12 mouse cellular contexts compared by ENCODE assay signal in genomic region chr13:9847515-9847914, GRCm38 (mm10).
DNase-seq lines count a peak whose midpoint lies in the region; ATAC-seq and TF ChIP-seq lines count a peak whose summit lies in the region.
"Had no signal": no experiment of that assay in that cellular context is flagged by ENCODE, and none has a peak within 500 bp of the region (broad histone marks: within the 10 kb centered on the region; RNA-seq: fewer than 3 reads in every experiment).

No protein-coding gene starts in this region.

- no peak overlapping the region for H3K4me3 ChIP-seq in hindbrain, embryonic 13.5 days
- no peak overlapping the region for H3K4me3 ChIP-seq in hindbrain, embryonic 11.5 days (ENCODE audit: low read depth, low read length)
- no peak overlapping the region for H3K4me3 ChIP-seq in midbrain, embryonic 12.5 days
- H3K4me3 ChIP-seq in midbrain, embryonic 10.5 days, result no peak overlapping the region
- H3K4me3 ChIP-seq in forebrain, embryonic 14.5 days (ENCODE audit: low read depth, low read length), result no peak overlapping the region
- no peak overlapping the region for H3K4me3 ChIP-seq in liver, postnatal 0 days (ENCODE audit: low read depth, low read length)
- H3K4me3 ChIP-seq: embryonic facial prominence, embryonic 10.5 days; heart, adult 2 months; heart, embryonic 15.5 days had no signal

- WGBS in hindbrain, embryonic 13.5 days, result 80% methylated on average over 3 of the region's 3 CpGs
- WGBS in hindbrain, embryonic 11.5 days, result 80% methylated on average over 3 of the region's 3 CpGs
- WGBS in midbrain, embryonic 12.5 days, result 76% methylated on average over 3 of the region's 3 CpGs
- 80% methylated on average over 3 of the region's 3 CpGs for WGBS in midbrain, embryonic 10.5 days
- 62% methylated on average over 3 of the region's 3 CpGs for WGBS in forebrain, embryonic 14.5 days
- 64% methylated on average over 3 of the region's 3 CpGs for WGBS in liver, postnatal 0 days (ENCODE audit: insufficient replicate concordance)

- no peak overlapping the region for H3K27ac ChIP-seq in hindbrain, embryonic 13.5 days
- H3K27ac ChIP-seq in hindbrain, embryonic 11.5 days (ENCODE audit: low read depth, low read length), result no peak overlapping the region
- no peak overlapping the region for H3K27ac ChIP-seq in midbrain, embryonic 12.5 days (replicated peaks)
- no peak overlapping the region for H3K27ac ChIP-seq in midbrain, embryonic 10.5 days (replicated peaks)
- H3K27ac ChIP-seq in forebrain, embryonic 14.5 days (ENCODE audit: low read depth, low read length), result no peak overlapping the region
- no peak overlapping the region for H3K27ac ChIP-seq in liver, postnatal 0 days (ENCODE audit: low read depth)
- H3K27ac ChIP-seq: embryonic facial prominence, embryonic 10.5 days; heart, adult 2 months; heart, embryonic 15.5 days; hindbrain, postnatal 0 days had no signal

- no peaks in the 10 kb centered on the region for H3K27me3 ChIP-seq in hindbrain, embryonic 13.5 days
- no peaks in the 10 kb centered on the region for H3K27me3 ChIP-seq in hindbrain, embryonic 11.5 days (ENCODE audit: control insufficient read depth, insufficient read depth, low read length)
- H3K27me3 ChIP-seq in midbrain, embryonic 12.5 days, result no peaks in the 10 kb centered on the region
- no peaks in the 10 kb centered on the region for H3K27me3 ChIP-seq in midbrain, embryonic 10.5 days (ENCODE audit: low read depth, poor library complexity, severe bottlenecking)
- H3K27me3 ChIP-seq in forebrain, embryonic 14.5 days (replicated peaks; ENCODE audit: control insufficient read depth, insufficient read depth, low read length), result no peaks in the 10 kb centered on the region
- no peaks in the 10 kb centered on the region for H3K27me3 ChIP-seq in liver, postnatal 0 days (ENCODE audit: insufficient read depth, low read length)
- H3K27me3 ChIP-seq: heart, embryonic 15.5 days had no signal

- H3K4me1 ChIP-seq in hindbrain, embryonic 13.5 days (replicated peaks), result no peaks in the 10 kb centered on the region
- no peaks in the 10 kb centered on the region for H3K4me1 ChIP-seq in hindbrain, embryonic 11.5 days (replicated peaks; ENCODE audit: control insufficient read depth, insufficient read depth, low read length)
- no peaks in the 10 kb centered on the region for H3K4me1 ChIP-seq in midbrain, embryonic 12.5 days
- H3K4me1 ChIP-seq in midbrain, embryonic 10.5 days, result no peaks in the 10 kb centered on the region
- H3K4me1 ChIP-seq in forebrain, embryonic 14.5 days (ENCODE audit: control insufficient read depth, insufficient read depth, low read length), result no peaks in the 10 kb centered on the region; the same call in 1 of the 2 replicates
- no peaks in the 10 kb centered on the region for H3K4me1 ChIP-seq in liver, postnatal 0 days (ENCODE audit: insufficient read depth)
- H3K4me1 ChIP-seq: embryonic facial prominence, embryonic 10.5 days; heart, embryonic 15.5 days had no signal

- no peak for TF ChIP-seq EP300 in liver, postnatal 0 days (IDR thresholded peaks at IDR 0.05; ENCODE audit: low read depth)

- H3K9me3 ChIP-seq in hindbrain, embryonic 13.5 days, result no peaks in the 10 kb centered on the region
- no peaks in the 10 kb centered on the region for H3K9me3 ChIP-seq in hindbrain, embryonic 11.5 days (ENCODE audit: control insufficient read depth, low read length)
- no peaks in the 10 kb centered on the region for H3K9me3 ChIP-seq in midbrain, embryonic 12.5 days
- no peaks in the 10 kb centered on the region for H3K9me3 ChIP-seq in midbrain, embryonic 10.5 days (replicated peaks)
- no peaks in the 10 kb centered on the region for H3K9me3 ChIP-seq in forebrain, embryonic 14.5 days (replicated peaks; ENCODE audit: control insufficient read depth, low read length)
- H3K9me3 ChIP-seq in liver, postnatal 0 days (ENCODE audit: low read length), result no peaks in the 10 kb centered on the region
- H3K9me3 ChIP-seq: embryonic facial prominence, embryonic 10.5 days; heart, embryonic 15.5 days had no signal

- H3K36me3 ChIP-seq in hindbrain, embryonic 13.5 days, result no peaks in the 10 kb centered on the region
- no peaks in the 10 kb centered on the region for H3K36me3 ChIP-seq in hindbrain, embryonic 11.5 days (ENCODE audit: control insufficient read depth, insufficient read depth, low read length)
- no peaks in the 10 kb centered on the region for H3K36me3 ChIP-seq in midbrain, embryonic 12.5 days
- no peaks in the 10 kb centered on the region for H3K36me3 ChIP-seq in midbrain, embryonic 10.5 days
- no peaks in the 10 kb centered on the region for H3K36me3 ChIP-seq in forebrain, embryonic 14.5 days (ENCODE audit: control insufficient read depth, insufficient read depth, low read length)
- no peaks in the 10 kb centered on the region for H3K36me3 ChIP-seq in liver, postnatal 0 days (replicated peaks; ENCODE audit: insufficient read depth, low read length)
- H3K36me3 ChIP-seq: embryonic facial prominence, embryonic 10.5 days; heart, embryonic 15.5 days had no signal

- ATAC-seq in hindbrain, embryonic 13.5 days (ENCODE audit: low FRiP score), result peak; percentile 41; the same call in 1 of the 2 replicates
- ATAC-seq in hindbrain, embryonic 11.5 days (ENCODE audit: low FRiP score), result no peak
- peak; percentile 36; the same call in 1 of the 2 replicates for ATAC-seq in midbrain, embryonic 12.5 days (ENCODE audit: low FRiP score, low read depth)
- ATAC-seq in forebrain, embryonic 14.5 days, result peak; percentile 13; the same call in 1 of the 2 replicates
- no peak for ATAC-seq in liver, postnatal 0 days

- H3K4me2 ChIP-seq in hindbrain, embryonic 13.5 days, result no peak overlapping the region
- no peak overlapping the region for H3K4me2 ChIP-seq in hindbrain, embryonic 11.5 days (replicated peaks; ENCODE audit: low read depth, low read length)
- no peak overlapping the region for H3K4me2 ChIP-seq in midbrain, embryonic 12.5 days (replicated peaks)
- no peak overlapping the region for H3K4me2 ChIP-seq in forebrain, embryonic 14.5 days (ENCODE audit: low read length)
- no peak overlapping the region for H3K4me2 ChIP-seq in liver, postnatal 0 days (ENCODE audit: low read depth, low read length)
- H3K4me2 ChIP-seq: heart, embryonic 11.5 days; heart, embryonic 15.5 days had no signal

- TF ChIP-seq CTCF in liver, postnatal 0 days (IDR thresholded peaks at IDR 0.05; ENCODE audit: low read depth), result no peak

- DNase-seq in hindbrain, embryonic 11.5 days (ENCODE audit: low spot score), result no peak
- DNase-seq in midbrain, embryonic 10.5 days (ENCODE audit: low spot score), result no peak
- DNase-seq in adipocyte (ENCODE audit: low spot score), result peak; percentile 1
- DNase-seq in forebrain, embryonic 14.5 days (ENCODE audit: low spot score), result no peak
- DNase-seq in liver, postnatal 0 days, result no peak

- no peak overlapping the region for H3K9ac ChIP-seq in hindbrain, embryonic 13.5 days
- H3K9ac ChIP-seq in hindbrain, embryonic 11.5 days (ENCODE audit: low read depth, low read length), result no peak overlapping the region
- no peak overlapping the region for H3K9ac ChIP-seq in midbrain, embryonic 12.5 days (replicated peaks)
- no peak overlapping the region for H3K9ac ChIP-seq in forebrain, embryonic 14.5 days (ENCODE audit: low read length)
- no peak overlapping the region for H3K9ac ChIP-seq in liver, postnatal 0 days (replicated peaks)
- H3K9ac ChIP-seq: heart, embryonic 15.5 days had no signal

Comparison
In these comparisons a context has a peak if more than half of its experiments do, and no peak if none do; other contexts are left out.
1. ATAC-seq: peak in hindbrain, embryonic 13.5 days (single experiment), midbrain, embryonic 12.5 days (single experiment) and forebrain, embryonic 14.5 days (single experiment); none in hindbrain, embryonic 11.5 days (single experiment) and liver, postnatal 0 days (single experiment).